Mouse (Mus musculus) kidney, adult 2 months (tissue): ENCODE results near the gene Rtn4rl1. TPM values are rescaled to one million over a fixed set of nuclear protein-coding genes. Genes with fewer than 3 reads are reported as not detected.

Experiments used
- DNase-seq: peaks from one replicate; pipeline ENCODE4 v3.0.0; 2021
- H3K27ac ChIP-seq: fragments of 200-500 bp; 2 replicates; pipeline ENCODE4 v1.5.1; 2012; ENCODE audit warnings: low read depth, low read length, control low read depth, inconsistent platforms; ENCODE audit not compliant: insufficient read depth
- H3K27me3 ChIP-seq: fragments of 200-500 bp; replicated peaks from 2 replicates; pipeline ENCODE4 v1.6.1; 2012; ENCODE audit warnings: mild to moderate bottlenecking, moderate library complexity, low read length, inconsistent platforms; ENCODE audit not compliant: control insufficient read depth, insufficient read depth
- H3K36me3 ChIP-seq: fragments of 200-500 bp; 2 replicates; pipeline ENCODE4 v1.6.1; 2012; ENCODE audit warnings: mild to moderate bottlenecking, moderate library complexity, low read length, inconsistent platforms; ENCODE audit not compliant: control insufficient read depth, insufficient read depth
- H3K4me1 ChIP-seq: fragments of 200-500 bp; 2 replicates; pipeline ENCODE4 v1.6.1; 2011; ENCODE audit warnings: low read length; ENCODE audit not compliant: control insufficient read depth, insufficient read depth
- H3K4me3 ChIP-seq: fragments of 200-500 bp; 2 replicates; pipeline ENCODE4 v1.5.1; 2011; ENCODE audit warnings: mild to moderate bottlenecking, low read depth, low read length, control low read depth; ENCODE audit not compliant: insufficient read depth
- CTCF ChIP-seq: fragments of 200-500 bp; conservative IDR thresholded peaks from 2 replicates; pipeline ENCODE4 v1.5.1; 2011; ENCODE audit warnings: low read depth, mild to moderate bottlenecking, control low read depth, low read length, moderate library complexity, mixed read lengths; ENCODE audit not compliant: insufficient read depth, insufficient read length
- POLR2A ChIP-seq: fragments of 200-500 bp; IDR thresholded peaks from one replicate; pipeline ENCODE4 v1.6.1; 2011; ENCODE audit warnings: low read depth, low read length, control low read depth
- WGBS: fragments of 180-500 bp; shearing (Covaris S2); methylation state at CpG from one replicate; pipeline ENCODE4 v1.1.7; 2018; 5-methylcytosine and 5-hydroxymethylcytosine counted together
- polyA plus RNA-seq: library from polyadenylated mRNA; depleted of rRNA; stranded (reverse); fragments of >200 nt; gene quantifications from 2 replicates; pipeline ENCODE4 v1.2.3, GENCODE M21; 2012

The Rtn4rl1 gene
- polyA plus RNA-seq, 1 experiment: 11.3 TPM

GRCm38 (mm10) chr11:75287940-75288339 is 94.4 kb downstream of the Rtn4rl1 start:
- no peak for TF ChIP-seq POLR2A
- no peak for TF ChIP-seq CTCF
- no peak overlapping the region for H3K4me3 ChIP-seq
- 86% methylated on average over 10 of the region's 10 CpGs for WGBS
- H3K36me3 ChIP-seq: no peaks in the 10 kb centered on the region
- H3K27me3 ChIP-seq: no peaks in the 10 kb centered on the region
- DNase-seq: no peak
- no peak overlapping the region for H3K27ac ChIP-seq
- H3K4me1 ChIP-seq: peaks cover 13% of the 10 kb centered on the region; the same call in 1 of the 2 replicates

- H3K27ac ChIP-seq: no peak overlapping the region
- H3K4me3 ChIP-seq: no peak overlapping the region
- no peaks in the 10 kb centered on the region for H3K36me3 ChIP-seq
- H3K27me3 ChIP-seq: no peaks in the 10 kb centered on the region
- peaks cover 16% of the 10 kb centered on the region; the same call in 1 of the 2 replicates for H3K4me1 ChIP-seq
- WGBS: 77% methylated on average over 8 of the region's 8 CpGs
- TF ChIP-seq POLR2A (no peak), CTCF (no peak)
- no peak for DNase-seq
Observed at GRCm38 (mm10) chr11:75288517-75288916, 94.9 kb downstream of the Rtn4rl1 start.

- no peak overlapping the region for H3K4me3 ChIP-seq
- H3K4me1 ChIP-seq: peaks cover 18% of the 10 kb centered on the region; the same call in 1 of the 2 replicates
- DNase-seq: peak; percentile 78
- H3K36me3 ChIP-seq: no peaks in the 10 kb centered on the region
- no peak overlapping the region for H3K27ac ChIP-seq
- TF ChIP-seq POLR2A (no peak), CTCF (no peak)
- H3K27me3 ChIP-seq: no peaks in the 10 kb centered on the region
- 46% methylated on average over 2 of the region's 2 CpGs for WGBS
Observed at GRCm38 (mm10) chr11:75289120-75289519, 95.5 kb downstream of the Rtn4rl1 start.

- WGBS: 20% methylated on average over 6 of the region's 6 CpGs
- TF ChIP-seq POLR2A: no peak
- peak; percentile 80 for TF ChIP-seq CTCF
- H3K4me3 ChIP-seq: no peak overlapping the region
- no peaks in the 10 kb centered on the region for H3K27me3 ChIP-seq
- peaks cover 21% of the 10 kb centered on the region; the same call in 1 of the 2 replicates for H3K4me1 ChIP-seq
- no peaks in the 10 kb centered on the region for H3K36me3 ChIP-seq
- peak; percentile 95 for DNase-seq
- H3K27ac ChIP-seq: 0 out of 2 replicates have a peak overlapping the region, but pooled peaks have one; percentile 13
Observed at GRCm38 (mm10) chr11:75290566-75291271, 97.1 kb downstream of the Rtn4rl1 start.

GRCm38 (mm10) chr11:75291389-75292215 is 98.0 kb downstream of the Rtn4rl1 start:
- 32% methylated on average over 25 of the region's 25 CpGs for WGBS

GRCm38 (mm10) chr11:75292281-75292680 is 98.7 kb downstream of the Rtn4rl1 start:
- 95% methylated on average over 7 of the region's 7 CpGs for WGBS
- Histone ChIP-seq H3K27me3 (no peaks in the 10 kb centered on the region), H3K27ac (no peak overlapping the region), H3K4me1 (peaks cover 21% of the 10 kb centered on the region; the same call in 1 of the 2 replicates), H3K36me3 (no peaks in the 10 kb centered on the region), H3K4me3 (no peak overlapping the region)
- no peak for TF ChIP-seq CTCF
- TF ChIP-seq POLR2A: no peak
- no peak for DNase-seq

More at GRCm38 (mm10) chr11:75291389-75292215, 98.0 kb downstream of the Rtn4rl1 start:
- H3K4me1 ChIP-seq: peaks cover 21% of the 10 kb centered on the region; the same call in 1 of the 2 replicates
- 0 out of 2 replicates have a peak overlapping the region, but pooled peaks have one; percentile 13 for H3K27ac ChIP-seq
- no peaks in the 10 kb centered on the region for H3K27me3 ChIP-seq
- peak; percentile 72 for DNase-seq
- no peak for TF ChIP-seq CTCF
- TF ChIP-seq POLR2A: no peak
- H3K4me3 ChIP-seq: no peak overlapping the region
- no peaks in the 10 kb centered on the region for H3K36me3 ChIP-seq

GRCm38 (mm10) chr11:75293852-75294361 is 100.3 kb downstream of the Rtn4rl1 start:
- peak; percentile 82 for DNase-seq
- Histone ChIP-seq H3K27me3 (no peaks in the 10 kb centered on the region), H3K27ac (peak overlapping the region; percentile 71; the same call in 1 of the 2 replicates), H3K36me3 (no peaks in the 10 kb centered on the region), H3K4me3 (no peak overlapping the region), H3K4me1 (peaks cover 22% of the 10 kb centered on the region)
- WGBS: 36% methylated on average over 21 of the region's 21 CpGs
- TF ChIP-seq POLR2A: no peak
